Mouse (Mus musculus) lung, embryonic 16.5 days (tissue): ENCODE measurements around the gene Rab40b. TPM values are rescaled to one million over a fixed set of nuclear protein-coding genes. Genes with fewer than 3 reads are reported as not detected.
"Not testable (repeated sequence)": the region's sequence is repeated elsewhere in the genome, so short reads cannot be mapped to it uniquely, and the experiment has no call there.

ENCODE experiments used
- ATAC-seq: fragments of 200-750 bp; cut with Nextera tagmentation; 2 replicates; pipeline ENCODE4 v1.8.0; 2017; ENCODE audit warnings: low read depth, mild to moderate bottlenecking, moderate library complexity
- H3K27ac ChIP-seq: fragments of 300-500 bp; sonication (generic); 2 replicates; pipeline ENCODE4 v1.5.1; 2014; ENCODE audit warnings: mild to moderate bottlenecking, control low read depth, low read length
- H3K27me3 ChIP-seq: fragments of 300-500 bp; sonication (generic); 2 replicates; pipeline ENCODE4 v1.6.1; 2014; ENCODE audit warnings: low read depth, low read length, mixed read lengths; ENCODE audit not compliant: control insufficient read depth, insufficient read depth
- H3K36me3 ChIP-seq: fragments of 300-500 bp; sonication (generic); 2 replicates; pipeline ENCODE4 v1.6.1; 2014; ENCODE audit warnings: low read length; ENCODE audit not compliant: control insufficient read depth, insufficient read depth
- H3K4me1 ChIP-seq: fragments of 300-500 bp; sonication (generic); replicated peaks from 2 replicates; pipeline ENCODE4 v1.6.1; 2014; ENCODE audit warnings: low read length, mixed read lengths; ENCODE audit not compliant: control insufficient read depth, insufficient read depth
- H3K4me2 ChIP-seq: fragments of 300-500 bp; sonication (generic); 2 replicates; pipeline ENCODE4 v1.6.1; 2014; ENCODE audit warnings: low read depth, low read length, control low read depth
- H3K4me3 ChIP-seq: fragments of 300-500 bp; sonication (generic); 2 replicates; pipeline ENCODE4 v1.5.1; 2014; ENCODE audit warnings: mild to moderate bottlenecking, low read length, control low read depth
- H3K9ac ChIP-seq: fragments of 300-500 bp; sonication (generic); 2 replicates; pipeline ENCODE4 v1.6.1; 2014; ENCODE audit warnings: low read length, control low read depth
- H3K9me3 ChIP-seq: fragments of 300-500 bp; sonication (generic); 2 replicates; pipeline ENCODE4 v1.6.1; 2016; ENCODE audit warnings: low read length; ENCODE audit not compliant: control insufficient read depth
- WGBS: fragments of 180-500 bp; shearing (Covaris S2); extraction: QIAGEN DNeasy Blood & Tissue Kit; methylation state at CpG from one replicate; pipeline ENCODE4 v1.1.7; 2014; 5-methylcytosine and 5-hydroxymethylcytosine counted together
- polyA plus RNA-seq: library from polyadenylated mRNA; unstranded; fragments of >200 nt; fragmentation: Nextera tagmentation; extraction: Ambion mirVana; gene quantifications from 2 replicates; pipeline ENCODE4 v1.2.1, GENCODE M21; 2015

Rab40b gene
- polyA plus RNA-seq, 1 experiment from 2014 or later = 6.0 TPM

DNA sequence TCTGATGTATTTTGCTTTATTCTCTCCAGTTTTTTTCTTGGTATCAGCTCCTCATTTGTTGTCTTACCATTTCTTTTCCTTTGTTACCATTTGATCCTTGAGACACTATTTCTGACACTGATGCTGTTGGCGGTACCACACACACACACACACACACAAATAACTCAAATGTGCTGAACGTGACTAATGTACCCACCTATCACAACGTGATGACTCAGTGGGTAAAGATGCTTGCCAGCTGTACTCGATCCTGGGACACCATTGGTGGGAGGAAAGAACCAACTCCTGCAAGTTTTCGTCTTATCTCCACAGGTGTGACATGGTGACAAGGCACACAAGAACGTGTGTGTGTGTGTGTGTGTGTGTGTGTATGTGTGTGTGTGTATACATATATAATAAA, 14.7 kb downstream of the Rab40b start:
- Histone ChIP-seq H3K4me1 (no peaks in the 10 kb centered on the region), H3K4me2 (no peak overlapping the region), H3K36me3 (no peaks in the 10 kb centered on the region), H3K27me3 (no peaks in the 10 kb centered on the region), H3K27ac (no peak overlapping the region), H3K9ac (no peak overlapping the region), H3K9me3 (no peaks in the 10 kb centered on the region), H3K4me3 (no peak overlapping the region)
- ATAC-seq = no peak
- WGBS = 56% methylated on average over 6 of the region's 6 CpGs

DNA sequence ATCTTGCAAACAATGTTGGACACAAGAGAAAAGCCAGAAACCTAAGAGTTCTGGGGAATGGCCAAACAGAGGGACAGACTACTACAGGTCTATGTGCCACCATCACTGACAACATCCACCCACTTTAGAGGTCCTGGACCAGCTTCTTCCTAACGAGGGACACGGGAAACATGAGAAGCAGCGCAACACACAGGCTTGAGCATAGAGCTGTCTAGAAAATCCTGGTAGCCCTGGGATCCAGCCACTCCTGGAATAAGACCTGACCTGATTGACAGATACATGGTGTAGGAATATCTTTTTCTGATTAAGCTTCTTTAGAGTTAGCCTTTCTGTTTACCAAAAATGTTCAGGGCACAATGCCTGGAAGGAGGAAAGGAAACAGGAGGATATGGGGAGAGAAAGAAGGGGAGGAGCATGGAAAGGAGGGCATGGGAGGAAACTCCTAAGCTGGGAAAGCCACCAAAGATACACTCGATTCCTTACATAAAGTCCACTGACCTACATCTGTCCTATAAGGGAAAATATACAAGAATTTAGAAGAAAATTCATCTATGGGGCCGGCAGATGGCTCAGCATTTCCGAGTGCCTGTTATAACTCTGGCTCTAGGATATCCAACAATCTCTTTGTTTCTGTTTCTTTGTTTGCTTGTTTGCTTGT, 17.6 kb downstream of the Rab40b start:
- Histone ChIP-seq H3K9ac (no peak overlapping the region), H3K36me3 (no peaks in the 10 kb centered on the region)
- 71% methylated on average over 6 of the region's 6 CpGs for WGBS

DNA sequence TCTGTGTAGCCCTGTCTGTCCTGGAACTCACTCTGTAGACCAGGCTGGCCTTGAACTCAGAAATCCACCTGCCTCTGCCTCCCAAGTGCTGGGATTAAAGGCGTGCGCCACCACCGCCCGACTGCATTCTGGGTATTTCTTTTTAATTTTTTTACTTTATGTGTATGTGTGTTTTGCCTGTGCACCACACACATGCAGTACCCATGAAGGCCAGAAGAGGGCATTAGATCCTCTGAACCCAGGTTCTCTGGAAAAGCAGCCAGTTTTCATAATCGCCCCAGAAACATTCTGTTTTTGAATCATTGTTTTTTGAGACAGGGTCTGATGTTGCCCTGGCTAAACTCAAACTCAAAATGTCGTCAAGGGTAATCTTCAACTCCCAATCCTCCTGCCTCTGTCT, 18.4 kb downstream of the Rab40b start:
- Histone ChIP-seq H3K27ac (no peak overlapping the region), H3K27me3 (no peaks in the 10 kb centered on the region), H3K4me3 (no peak overlapping the region), H3K36me3 (no peaks in the 10 kb centered on the region), H3K4me1 (no peaks in the 10 kb centered on the region), H3K4me2 (no peak overlapping the region), H3K9ac (no peak overlapping the region), H3K9me3 (no peaks in the 10 kb centered on the region)
- WGBS = 46% methylated on average over 6 of the region's 6 CpGs
- ATAC-seq = no peak

More for the DNA sequence above, 17.6 kb downstream of the Rab40b start:
- H3K4me2 ChIP-seq = no peak overlapping the region
- no peaks in the 10 kb centered on the region for H3K4me1 ChIP-seq
- H3K4me3 ChIP-seq = no peak overlapping the region
- H3K27me3 ChIP-seq = no peaks in the 10 kb centered on the region
- no peaks in the 10 kb centered on the region for H3K9me3 ChIP-seq
- ATAC-seq = no peak
- H3K27ac ChIP-seq = no peak overlapping the region

DNA sequence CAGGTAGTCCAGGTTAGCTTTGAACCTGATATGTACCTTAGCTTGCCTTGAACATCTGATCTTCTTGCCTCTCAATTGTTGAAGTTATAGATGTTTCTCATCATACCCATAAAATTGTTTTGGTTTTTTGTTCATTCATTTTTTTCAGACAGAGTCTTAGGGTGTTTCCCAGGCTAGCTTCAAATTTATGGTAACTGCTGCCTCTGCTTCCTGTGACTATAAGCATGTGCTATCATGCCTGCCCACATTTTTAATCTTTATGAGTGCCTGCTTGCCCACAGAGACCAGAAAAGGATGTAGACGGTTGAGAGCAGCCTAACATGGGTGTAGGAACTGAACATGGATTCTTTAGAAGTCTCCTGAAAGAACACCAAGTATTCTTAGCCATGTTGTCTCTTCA, 19.3 kb downstream of the Rab40b start:
- ATAC-seq = no peak
- WGBS = 68% methylated on average over 1 of the region's 1 CpGs

DNA sequence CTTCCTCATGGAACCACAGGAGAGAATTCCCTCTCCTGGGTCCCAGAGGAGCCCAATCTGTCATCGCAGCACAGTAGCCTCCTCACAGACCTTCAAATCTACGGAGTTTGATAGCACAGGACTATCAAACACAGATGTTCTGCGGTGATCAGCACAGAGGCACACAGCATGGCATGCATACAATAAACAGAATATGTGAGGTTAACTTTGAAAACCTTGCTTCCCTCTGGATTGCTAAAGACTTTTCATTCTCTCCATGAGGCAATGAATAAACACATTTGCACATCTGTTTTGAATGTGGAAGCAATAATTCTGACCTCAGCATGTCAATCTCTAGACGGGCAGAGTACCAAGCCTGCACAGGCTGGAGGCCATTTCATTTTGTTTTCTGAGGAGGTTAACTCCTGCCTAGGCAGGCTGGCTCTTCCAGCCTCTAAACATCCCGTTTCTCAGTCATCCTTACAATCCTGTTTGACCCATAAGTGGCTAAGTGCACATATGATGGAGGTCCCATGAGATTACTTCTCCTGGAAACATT, 20.8 kb downstream of the Rab40b start:
- no peak overlapping the region for H3K27ac ChIP-seq
- no peaks in the 10 kb centered on the region for H3K9me3 ChIP-seq
- no peak overlapping the region for H3K4me3 ChIP-seq
- H3K4me2 ChIP-seq = no peak overlapping the region
- H3K9ac ChIP-seq = no peak overlapping the region
- no peaks in the 10 kb centered on the region for H3K27me3 ChIP-seq
- no peak for ATAC-seq
- H3K4me1 ChIP-seq = no peaks in the 10 kb centered on the region
- 49% methylated on average over 5 of the region's 5 CpGs for WGBS
- no peaks in the 10 kb centered on the region for H3K36me3 ChIP-seq

More for the DNA sequence above, 19.3 kb downstream of the Rab40b start:
- no peak overlapping the region for H3K27ac ChIP-seq
- H3K4me1 ChIP-seq = no peaks in the 10 kb centered on the region
- no peak overlapping the region for H3K4me3 ChIP-seq
- H3K4me2 ChIP-seq = no peak overlapping the region
- no peaks in the 10 kb centered on the region for H3K27me3 ChIP-seq
- H3K36me3 ChIP-seq = no peaks in the 10 kb centered on the region
- no peak overlapping the region for H3K9ac ChIP-seq
- no peaks in the 10 kb centered on the region for H3K9me3 ChIP-seq

DNA sequence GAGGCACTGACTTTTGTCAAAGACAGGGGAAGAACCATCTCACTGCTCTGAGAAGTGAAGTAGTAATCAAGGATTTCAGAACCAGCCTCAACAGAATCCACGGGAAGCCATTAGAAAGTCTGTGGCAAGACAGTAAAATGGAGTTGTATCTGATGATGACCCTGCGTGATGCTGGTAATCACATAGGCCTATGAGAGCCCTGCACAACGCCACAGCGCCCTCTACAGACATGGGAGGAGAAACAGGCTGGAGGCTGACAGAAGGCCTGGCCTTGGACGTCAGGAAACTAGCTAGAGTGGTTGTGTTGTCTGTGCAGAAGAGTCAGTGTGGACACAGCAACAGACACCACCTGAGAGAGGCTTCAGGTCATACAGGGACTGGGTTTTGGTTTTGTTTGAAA, 25.8 kb downstream of the Rab40b start:
- H3K36me3 ChIP-seq = no peaks in the 10 kb centered on the region
- no peaks in the 10 kb centered on the region for H3K4me1 ChIP-seq
- ATAC-seq = no peak
- H3K9me3 ChIP-seq = no peaks in the 10 kb centered on the region
- H3K4me2 ChIP-seq = no peak overlapping the region
- 31% methylated on average over 5 of the region's 5 CpGs for WGBS
- H3K27me3 ChIP-seq = no peaks in the 10 kb centered on the region
- no peak overlapping the region for H3K4me3 ChIP-seq
- no peak overlapping the region for H3K27ac ChIP-seq
- H3K9ac ChIP-seq = no peak overlapping the region

DNA sequence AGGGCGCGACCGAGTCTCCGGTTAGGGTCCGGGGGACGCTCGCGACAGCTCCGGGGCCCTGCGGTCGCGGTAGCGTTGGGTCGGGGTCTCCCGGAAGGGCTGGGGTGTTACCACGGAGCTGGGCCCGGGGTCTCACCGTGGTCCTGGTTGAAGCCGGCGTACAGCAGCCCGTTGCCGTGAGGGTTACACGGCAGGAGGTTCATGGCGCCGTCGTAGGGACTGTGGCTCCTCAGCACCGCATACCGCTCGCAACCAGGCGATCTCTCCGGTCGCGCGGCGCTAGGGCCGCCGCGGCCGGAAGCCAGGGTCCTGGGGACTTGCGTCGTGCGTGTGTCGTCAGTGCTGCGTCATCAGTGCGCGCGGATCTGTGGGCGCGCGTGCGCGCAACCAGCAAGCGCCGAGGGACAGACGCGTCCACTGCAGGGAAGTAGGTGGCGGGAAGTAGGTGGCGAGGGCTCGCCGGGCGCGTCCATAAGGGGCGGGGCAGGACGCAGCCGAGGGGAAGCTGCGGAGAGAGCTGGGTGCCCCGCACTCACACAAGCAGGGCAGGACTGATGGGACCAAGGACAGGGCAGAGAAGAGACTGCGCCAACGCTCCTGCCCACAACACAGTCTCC, 33.9 kb downstream of the Rab40b start, which contains the start of gene Wdr45b:
Gene Wdr45b (minus strand): TSS at position 355 of the 617 bp plus-strand sequence.
- Histone ChIP-seq H3K4me1 (peaks cover 10% of the 10 kb centered on the region), H3K36me3 (peaks cover 2% of the 10 kb centered on the region; the same call in 1 of the 2 replicates), H3K4me3 (peak within 1 kb of the TSS; percentile 100), H3K27ac (peak within 1 kb of the TSS; percentile 85), H3K9ac (peak within 1 kb of the TSS; percentile 98), H3K4me2 (peak within 1 kb of the TSS; percentile 91), H3K27me3 (no peaks in the 10 kb centered on the region), H3K9me3 (no peaks in the 10 kb centered on the region)
- ATAC-seq = peak; percentile 99
- WGBS = under 1% methylated on average over 69 of the region's 69 CpGs

DNA sequence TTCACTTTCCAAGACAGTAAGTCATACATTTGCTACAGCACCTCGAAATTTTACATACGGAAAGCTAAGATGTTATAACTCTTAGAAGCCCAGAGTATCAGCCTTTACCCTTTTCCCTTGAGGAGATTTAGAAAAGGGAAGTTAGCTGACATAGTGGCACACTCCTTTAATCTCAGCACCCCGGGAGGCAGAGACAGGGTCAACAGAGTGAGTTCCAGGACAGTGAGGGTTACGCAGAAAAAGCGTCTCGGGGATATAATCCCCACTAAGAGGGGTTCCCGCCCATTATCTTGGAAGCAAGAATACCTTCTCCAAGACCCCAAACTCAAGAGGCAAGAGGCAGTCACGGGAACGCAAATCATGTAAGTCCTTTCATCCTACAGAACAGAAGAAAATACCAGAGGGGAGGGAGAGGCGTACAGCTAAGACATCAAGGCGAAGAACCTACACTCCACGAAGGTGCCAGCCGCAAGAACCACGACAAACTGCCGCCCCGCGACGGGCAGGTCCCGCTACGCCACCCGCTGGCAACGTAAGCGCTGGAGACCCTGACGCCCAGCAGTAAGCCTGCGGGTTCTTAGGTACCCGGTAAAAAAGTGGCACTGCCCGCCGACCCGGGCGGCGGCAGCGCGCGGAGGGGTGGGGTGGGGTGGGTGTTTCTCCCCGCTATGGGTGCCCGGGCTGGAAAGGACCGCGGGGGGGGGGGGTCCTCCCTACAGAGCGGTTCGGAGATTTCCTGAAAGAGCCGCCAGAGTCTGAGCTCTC, 34.5 kb downstream of the Rab40b start:
- ATAC-seq = no peak; the same call in 1 of the 2 replicates

DNA sequence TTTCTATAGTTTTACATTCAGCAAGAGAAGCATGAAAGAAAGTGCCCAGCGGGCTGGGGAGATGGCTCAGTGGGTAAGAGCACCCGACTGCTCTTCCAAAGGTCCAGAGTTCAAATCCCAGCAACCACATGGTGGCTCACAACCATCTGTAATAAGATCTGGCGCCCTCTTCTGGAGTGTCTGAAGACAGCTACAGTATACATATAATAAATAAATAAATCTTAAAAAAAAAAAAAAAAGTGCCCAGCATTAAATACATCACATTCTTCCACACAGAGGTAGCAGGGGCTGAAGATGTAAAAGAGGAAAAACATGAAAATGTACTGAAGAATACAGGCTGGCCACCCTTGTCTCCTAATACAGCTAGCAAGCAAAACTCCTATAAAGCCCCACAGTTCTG, 39.3 kb downstream of the Rab40b start:
- not testable (repeated sequence) for H3K27me3 ChIP-seq, H3K4me3 ChIP-seq, H3K4me1 ChIP-seq, H3K27ac ChIP-seq, H3K4me2 ChIP-seq, ATAC-seq, H3K9ac ChIP-seq, H3K9me3 ChIP-seq
- peaks cover 17% of the 10 kb centered on the region for H3K36me3 ChIP-seq
- 85% methylated on average over 3 of the region's 3 CpGs for WGBS

More for the DNA sequence above, 34.5 kb downstream of the Rab40b start:
- H3K4me3 ChIP-seq = peak overlapping the region; percentile 100
- peaks cover 7% of the 10 kb centered on the region for H3K36me3 ChIP-seq
- H3K4me1 ChIP-seq = peaks cover 10% of the 10 kb centered on the region
- WGBS = 1% methylated on average over 39 of the region's 41 CpGs
- H3K27ac ChIP-seq = peak overlapping the region; percentile 85
- H3K27me3 ChIP-seq = no peaks in the 10 kb centered on the region
- H3K9me3 ChIP-seq = no peaks in the 10 kb centered on the region
- H3K4me2 ChIP-seq = peak overlapping the region; percentile 82
- H3K9ac ChIP-seq = peak overlapping the region; percentile 98
